Comparison of ENCODE assay signal across 27 mouse cellular contexts in genomic region chr1:148722106-148722505, GRCm38 (mm10).
"Had no signal": no experiment of that assay in that cellular context is flagged by ENCODE, and none has a peak within 500 bp of the region (broad histone marks: within the 10 kb centered on the region; RNA-seq: fewer than 3 reads in every experiment).

No protein-coding gene starts in this region.

- H3K9ac ChIP-seq: limb, embryonic 12.5 days; limb, embryonic 13.5 days; limb, embryonic 15.5 days; liver, embryonic 12.5 days; liver, embryonic 13.5 days; liver, embryonic 14.5 days; liver, embryonic 15.5 days; liver, postnatal 0 days; lung, embryonic 14.5 days; lung, embryonic 15.5 days; midbrain, embryonic 12.5 days; midbrain, embryonic 13.5 days; midbrain, embryonic 15.5 days; neural tube, embryonic 12.5 days had no signal

- H3K36me3 ChIP-seq: limb, embryonic 10.5 days; limb, embryonic 12.5 days; limb, embryonic 13.5 days; limb, embryonic 15.5 days; liver, embryonic 12.5 days; liver, embryonic 13.5 days; liver, embryonic 15.5 days; lung, embryonic 15.5 days; midbrain, embryonic 10.5 days; midbrain, embryonic 12.5 days; midbrain, embryonic 13.5 days; midbrain, embryonic 15.5 days; neural tube, embryonic 12.5 days had no signal

- DNase-seq: left cerebral cortex, postnatal 4 days; liver; liver, embryonic 13.5 days; liver, postnatal 0 days; lung, adult 18-20 months; lung, adult 2 months; lung, embryonic 14.5 days; lung, postnatal 10 days; lung, postnatal 14 days; lung, postnatal 36 days; lung, postnatal 4 days had no signal

- H3K4me1 ChIP-seq: limb, embryonic 10.5 days; limb, embryonic 12.5 days; limb, embryonic 13.5 days; limb, embryonic 15.5 days; liver, embryonic 12.5 days; liver, embryonic 13.5 days; liver, embryonic 15.5 days; lung, embryonic 15.5 days; megakaryocyte, embryonic 14.5 days; midbrain, embryonic 10.5 days; midbrain, embryonic 12.5 days; neural tube, embryonic 12.5 days had no signal

- H3K9me3 ChIP-seq: limb, embryonic 10.5 days; limb, embryonic 12.5 days; limb, embryonic 13.5 days; limb, embryonic 15.5 days; liver, embryonic 12.5 days; liver, embryonic 13.5 days; liver, embryonic 15.5 days; lung, embryonic 15.5 days; midbrain, embryonic 10.5 days; midbrain, embryonic 12.5 days; midbrain, embryonic 13.5 days; midbrain, embryonic 15.5 days; neural tube, embryonic 12.5 days had no signal

- H3K4me3 ChIP-seq: limb, embryonic 10.5 days; limb, embryonic 12.5 days; limb, embryonic 13.5 days; limb, embryonic 15.5 days; liver, embryonic 12.5 days; liver, embryonic 13.5 days; liver, embryonic 15.5 days; lung, embryonic 15.5 days; megakaryocyte, embryonic 14.5 days; midbrain, embryonic 10.5 days; midbrain, embryonic 12.5 days; midbrain, embryonic 13.5 days; midbrain, embryonic 15.5 days; myocyte; neural tube, embryonic 12.5 days had no signal

- H3K27ac ChIP-seq: limb, embryonic 10.5 days; limb, embryonic 12.5 days; limb, embryonic 13.5 days; limb, embryonic 15.5 days; liver, embryonic 12.5 days; liver, embryonic 13.5 days; liver, embryonic 14.5 days; liver, embryonic 15.5 days; lung, embryonic 15.5 days; macrophage; midbrain, embryonic 10.5 days; midbrain, embryonic 12.5 days; midbrain, embryonic 13.5 days; midbrain, embryonic 15.5 days; neural tube, embryonic 12.5 days had no signal

- H3K27me3 ChIP-seq: limb, embryonic 12.5 days; limb, embryonic 13.5 days; limb, embryonic 15.5 days; liver, embryonic 12.5 days; liver, embryonic 13.5 days; liver, embryonic 15.5 days; lung, embryonic 15.5 days; megakaryocyte, embryonic 14.5 days; midbrain, embryonic 12.5 days; midbrain, embryonic 13.5 days; midbrain, embryonic 15.5 days; neural tube, embryonic 12.5 days had no signal
